Comparison of ENCODE assay signal across 10 mouse cellular contexts in genomic region chr12:108220621-108221020, GRCm38 (mm10). TPM values are rescaled to one million over a fixed set of nuclear protein-coding genes. Genes with fewer than 3 reads are reported as not detected.
DNase-seq lines count a peak whose midpoint lies in the region; ATAC-seq and TF ChIP-seq lines count a peak whose summit lies in the region.
"Had no signal": no experiment of that assay in that cellular context is flagged by ENCODE, and none has a peak within 500 bp of the region (broad histone marks: within the 10 kb centered on the region; RNA-seq: fewer than 3 reads in every experiment).

No protein-coding gene starts in this region.

- peak overlapping the region; percentile 89; the same call in 1 of the 2 replicates for H3K27ac ChIP-seq in embryonic facial prominence, embryonic 13.5 days
- H3K27ac ChIP-seq in hindbrain, embryonic 15.5 days (replicated peaks), result peak overlapping the region; percentile 78
- 0 out of 2 replicates have a peak overlapping the region, but pooled peaks have one; percentile 11 for H3K27ac ChIP-seq in midbrain, embryonic 16.5 days (ENCODE audit: low read length)
- no peak overlapping the region for H3K27ac ChIP-seq in gastrocnemius, adult 2 months

- H3K9me3 ChIP-seq in embryonic facial prominence, embryonic 13.5 days, result no peaks in the 10 kb centered on the region
- H3K9me3 ChIP-seq in hindbrain, embryonic 15.5 days, result no peaks in the 10 kb centered on the region
- no peaks in the 10 kb centered on the region for H3K9me3 ChIP-seq in midbrain, embryonic 16.5 days (replicated peaks; ENCODE audit: control insufficient read depth, low read length, poor library complexity, severe bottlenecking)

- no peak overlapping the region for H3K4me3 ChIP-seq in embryonic facial prominence, embryonic 13.5 days
- H3K4me3 ChIP-seq in hindbrain, embryonic 15.5 days, result no peak overlapping the region
- no peak overlapping the region for H3K4me3 ChIP-seq in midbrain, embryonic 16.5 days (ENCODE audit: low read depth, low read length)
- no peak overlapping the region for H3K4me3 ChIP-seq in gastrocnemius, adult 2 months

- ATAC-seq in embryonic facial prominence, embryonic 13.5 days (ENCODE audit: insufficient number of reproducible peaks, insufficient read depth, low FRiP score, low TSS enrichment, low read depth), result no peak
- ATAC-seq in hindbrain, embryonic 15.5 days (ENCODE audit: low FRiP score, low read depth), result peak; percentile 7; the same call in 1 of the 2 replicates
- ATAC-seq in midbrain, embryonic 16.5 days, result peak; percentile 20; the same call in 1 of the 2 replicates
- no peak for ATAC-seq in megakaryocyte-erythroid progenitor cell, adult 5-6 weeks (replicated peaks; ENCODE audit: low FRiP score, low TSS enrichment, poor library complexity, severe bottlenecking)
- ATAC-seq: CD4-positive, CD25-positive, alpha-beta regulatory T cell, adult 4 months had no signal

- TF ChIP-seq CTCF in gastrocnemius, adult 2 months (IDR thresholded peaks at IDR 0.05), result no peak

- peaks cover 65% of the 10 kb centered on the region for H3K4me1 ChIP-seq in embryonic facial prominence, embryonic 13.5 days
- peaks cover 88% of the 10 kb centered on the region for H3K4me1 ChIP-seq in hindbrain, embryonic 15.5 days (replicated peaks)
- peaks cover 56% of the 10 kb centered on the region for H3K4me1 ChIP-seq in midbrain, embryonic 16.5 days (ENCODE audit: control insufficient read depth, insufficient read depth, low read length)

- H3K36me3 ChIP-seq in embryonic facial prominence, embryonic 13.5 days, result no peaks in the 10 kb centered on the region
- H3K36me3 ChIP-seq in hindbrain, embryonic 15.5 days, result no peaks in the 10 kb centered on the region
- no peaks in the 10 kb centered on the region for H3K36me3 ChIP-seq in midbrain, embryonic 16.5 days (ENCODE audit: control insufficient read depth, insufficient read depth, low read length)

- DNase-seq in kidney, adult 18-20 months, result peak; percentile 27
- no peak for DNase-seq in kidney, postnatal 10 days
- DNase-seq in gastrocnemius, adult 2 months, result no peak
- no peak for DNase-seq in c-Kit-positive CD71-positive TER-119-positive erythroid progenitor cells, embryonic 14.5 days (ENCODE audit: low spot score)
- DNase-seq: heart, postnatal 36 days had no signal

- H3K4me2 ChIP-seq in embryonic facial prominence, embryonic 13.5 days, result no peak overlapping the region
- no peak overlapping the region for H3K4me2 ChIP-seq in hindbrain, embryonic 15.5 days
- no peak overlapping the region for H3K4me2 ChIP-seq in midbrain, embryonic 16.5 days (ENCODE audit: low read length)

- no peak overlapping the region for H3K9ac ChIP-seq in embryonic facial prominence, embryonic 13.5 days
- no peak overlapping the region for H3K9ac ChIP-seq in hindbrain, embryonic 15.5 days
- H3K9ac ChIP-seq in midbrain, embryonic 16.5 days (ENCODE audit: low read depth, low read length), result peak overlapping the region; percentile 20; the same call in 1 of the 2 replicates

- intact Hi-C loops in gastrocnemius, adult 2 months (cut with DNase I), result no loop called here

- no peaks in the 10 kb centered on the region for H3K27me3 ChIP-seq in embryonic facial prominence, embryonic 13.5 days
- H3K27me3 ChIP-seq in hindbrain, embryonic 15.5 days, result no peaks in the 10 kb centered on the region
- H3K27me3 ChIP-seq in midbrain, embryonic 16.5 days (ENCODE audit: control insufficient read depth, insufficient read depth, low read depth, low read length), result no peaks in the 10 kb centered on the region

- WGBS in embryonic facial prominence, embryonic 13.5 days, result 71% methylated on average over 12 of the region's 12 CpGs
- 34% methylated on average over 12 of the region's 12 CpGs for WGBS in hindbrain, embryonic 15.5 days
- WGBS in midbrain, embryonic 16.5 days, result 47% methylated on average over 12 of the region's 12 CpGs

RNA-seq across cellular contexts. Expression of gene Ccnk, which starts 41.2 kb away (rescaled TPM):
- 4.4 and 4.8 TPM in 2 replicates for polyA plus RNA-seq in embryonic facial prominence, embryonic 13.5 days (2015; fragmentation: Nextera tagmentation; extraction: Ambion mirVana)
- polyA plus RNA-seq in hindbrain, embryonic 15.5 days (2015; fragmentation: Nextera tagmentation; extraction: Ambion mirVana), result 2.8 and 3.1 TPM in 2 replicates
- 2.2 and 2.4 TPM in 2 replicates for polyA plus RNA-seq in midbrain, embryonic 16.5 days (2015; fragmentation: Nextera tagmentation; extraction: Ambion mirVana)
- 75.0 and 84.0 TPM in 2 replicates for total RNA-seq in megakaryocyte-erythroid progenitor cell, adult 5-6 weeks (2014; fragmentation: Nextera tagmentation)
- 7.8 and 24.5 TPM in 2 replicates for total RNA-seq in megakaryocyte-erythroid progenitor cell, adult 5-6 weeks (2017)
- total RNA-seq in gastrocnemius, adult 2 months (2021), result 100 to 1,000 TPM in 1 of 2 experiments, 10 to 100 TPM in 1; 92.4 to 148 TPM

RNA-seq across cellular contexts. Expression of gene Setd3, which starts 41.5 kb away (rescaled TPM):
- 89.0 and 90.1 TPM in 2 replicates for polyA plus RNA-seq in embryonic facial prominence, embryonic 13.5 days (2015; fragmentation: Nextera tagmentation; extraction: Ambion mirVana)
- polyA plus RNA-seq in hindbrain, embryonic 15.5 days (2015; fragmentation: Nextera tagmentation; extraction: Ambion mirVana), result 95.6 and 95.9 TPM in 2 replicates
- 95.5 and 97.2 TPM in 2 replicates for polyA plus RNA-seq in midbrain, embryonic 16.5 days (2015; fragmentation: Nextera tagmentation; extraction: Ambion mirVana)
- total RNA-seq in megakaryocyte-erythroid progenitor cell, adult 5-6 weeks (2014; fragmentation: Nextera tagmentation), result 58.0 and 66.0 TPM in 2 replicates
- total RNA-seq in megakaryocyte-erythroid progenitor cell, adult 5-6 weeks (2017), result 83.4 and 118 TPM in 2 replicates
- total RNA-seq in gastrocnemius, adult 2 months (2021), result 100 to 1,000 TPM; 100 to 106 TPM

RNA-seq across cellular contexts. Expression of gene Ccdc85c, which starts 54.6 kb away (rescaled TPM):
- polyA plus RNA-seq in embryonic facial prominence, embryonic 13.5 days (2015; fragmentation: Nextera tagmentation; extraction: Ambion mirVana), result 6.3 and 6.6 TPM in 2 replicates
- 13.7 and 14.7 TPM in 2 replicates for polyA plus RNA-seq in hindbrain, embryonic 15.5 days (2015; fragmentation: Nextera tagmentation; extraction: Ambion mirVana)
- polyA plus RNA-seq in midbrain, embryonic 16.5 days (2015; fragmentation: Nextera tagmentation; extraction: Ambion mirVana), result 13.2 and 13.5 TPM in 2 replicates
- 1.3 TPM in 1 of 2 replicates, not detected in the other for total RNA-seq in megakaryocyte-erythroid progenitor cell, adult 5-6 weeks (2014; fragmentation: Nextera tagmentation)
- total RNA-seq in megakaryocyte-erythroid progenitor cell, adult 5-6 weeks (2017), result 0.42 and 1.3 TPM in 2 replicates
- 10 to 100 TPM; 30.1 to 33.4 TPM for total RNA-seq in gastrocnemius, adult 2 months (2021)

Comparison
In these comparisons a context has a peak if more than half of its experiments do, and no peak if none do; other contexts are left out.
1. ATAC-seq: peak in hindbrain, embryonic 15.5 days (single experiment) and midbrain, embryonic 16.5 days (single experiment); none in embryonic facial prominence, embryonic 13.5 days (single experiment) and megakaryocyte-erythroid progenitor cell, adult 5-6 weeks (single experiment).